Mouse (Mus musculus): ENCODE data around the gene Zmym6. TPM values are rescaled to one million over a fixed set of nuclear protein-coding genes. Genes with fewer than 3 reads are reported as not detected.

Gene Zmym6
- total RNA-seq, 2 experiments from 2014 or later, result 32.8 to 35.7 TPM

DNA sequence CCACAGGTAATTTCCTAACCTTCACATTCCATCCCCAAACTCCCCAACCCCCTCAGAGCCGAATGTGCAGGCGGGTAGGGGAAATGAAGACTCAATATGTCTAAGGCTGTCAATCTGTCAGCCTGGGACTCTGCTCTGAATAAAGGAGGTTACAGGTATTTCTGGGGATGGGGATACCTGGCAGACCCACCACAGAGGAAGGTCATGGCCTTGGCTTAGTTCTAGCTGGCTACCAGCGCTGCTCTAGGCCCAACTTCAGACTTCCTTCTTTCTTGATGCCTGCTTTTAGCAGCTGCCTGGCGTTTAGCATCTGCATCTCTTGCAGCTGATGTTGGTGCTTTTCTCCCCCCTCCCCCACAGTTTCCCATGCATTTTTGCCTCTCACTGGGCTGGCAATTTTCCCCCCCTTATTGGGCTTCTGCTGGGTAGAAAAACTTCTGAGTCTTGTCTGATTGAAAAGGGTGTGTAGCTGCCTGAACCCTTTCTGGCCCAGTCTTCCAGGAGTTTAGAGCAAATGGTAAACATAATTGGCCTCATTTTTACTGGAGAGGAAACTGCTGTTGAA, 94.2 kb downstream of the Zmym6 start:
- DNase-seq (ENCODE audit: extremely low spot score in 1 of 2, low spot score in 2 of 2), result no peak
- intact Hi-C loops (cut with DNase I), result loop anchor here (5.0 kb wide), 2 partner anchors 66 to 94 kb away; partner anchors contain the start of gene Zmym6

DNA sequence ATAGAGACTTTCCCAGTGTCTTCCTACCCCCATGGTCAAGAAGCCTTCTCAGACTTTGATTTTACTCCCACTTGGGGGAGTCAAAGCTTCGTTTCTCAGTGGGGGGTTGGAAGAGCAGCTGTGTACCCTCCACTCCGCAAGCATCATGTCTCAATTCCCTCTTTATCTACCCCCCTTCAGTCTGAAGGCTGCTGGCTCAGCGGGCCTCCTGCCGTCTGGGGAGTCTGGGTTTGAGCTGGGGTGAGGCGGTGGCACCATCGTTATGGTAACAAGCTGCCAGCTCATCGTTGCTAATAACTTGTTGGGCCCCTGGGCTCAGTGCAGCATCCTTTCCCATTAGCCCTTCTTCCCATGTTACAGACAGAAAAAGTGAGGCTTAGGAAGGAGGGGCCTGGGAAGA, 94.9 kb downstream of the Zmym6 start:
- intact Hi-C loops (cut with DNase I), result loop anchor here (5.0 kb wide), 2 partner anchors 65 to 95 kb away; partner anchors contain the start of gene Zmym6
- DNase-seq (ENCODE audit: extremely low spot score in 1 of 2, low spot score in 2 of 2), result no peak

DNA sequence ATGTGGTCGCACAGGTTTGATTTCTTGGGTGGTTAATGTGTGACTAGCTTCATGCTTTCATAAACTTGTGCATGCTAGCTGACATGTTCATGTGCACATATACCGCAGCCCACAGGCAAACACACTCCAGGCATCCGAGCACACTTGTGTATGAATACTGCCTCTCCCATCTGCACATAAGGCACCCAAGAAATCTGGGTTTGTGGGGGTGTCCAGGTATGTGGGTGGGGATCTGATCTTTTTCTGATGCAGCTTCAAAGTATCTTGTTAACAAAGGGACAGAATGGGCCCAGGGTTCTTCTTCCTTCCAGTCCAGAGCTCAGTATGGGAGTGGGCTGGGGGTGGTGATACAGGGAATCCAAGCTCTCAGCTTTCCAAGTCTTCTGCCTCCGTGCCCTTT, 95.4 kb downstream of the Zmym6 start:
- intact Hi-C loops (cut with DNase I), result loop anchor here (5.0 kb wide), 2 partner anchors 65 to 95 kb away; partner anchors contain the start of gene Zmym6
- no peak for DNase-seq (ENCODE audit: extremely low spot score in 1 of 2, low spot score in 2 of 2)

DNA sequence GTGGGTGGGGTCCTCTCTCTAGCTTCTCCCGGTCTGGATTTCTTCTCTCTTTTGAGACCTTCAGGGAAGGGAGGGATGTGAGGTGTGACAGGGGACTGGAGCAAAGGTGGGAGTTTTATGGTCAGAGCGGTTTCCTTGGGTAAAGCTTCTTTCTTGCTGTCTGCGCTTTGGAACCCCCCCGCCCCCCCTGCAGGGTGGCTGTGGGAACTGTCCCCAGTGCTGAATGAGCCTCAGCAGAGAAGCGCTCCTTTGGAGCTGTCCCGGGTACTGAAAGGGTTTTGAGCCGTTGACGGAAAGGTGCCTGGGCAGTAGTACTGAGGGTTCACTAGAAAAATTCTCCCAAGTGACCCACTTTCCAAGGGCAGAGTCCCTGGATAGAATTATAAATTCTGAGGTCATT, 96.3 kb downstream of the Zmym6 start:
- peak in 1 of 2 experiments; percentile 69 for DNase-seq (ENCODE audit: extremely low spot score in 1 of 2, low spot score in 2 of 2)
- intact Hi-C loops (cut with DNase I), result loop anchor here (5.0 kb wide), 2 partner anchors 64 to 96 kb away; partner anchors contain the start of gene Zmym6

Other genes with a start within 250 kb of the Zmym6 start
- 10 to 100 TPM; 48.7 to 52.7 TPM for gene Zmym4, start 109.2 kb upstream of the Zmym6 start, total RNA-seq (2021)
- gene Sfpq, start 56.1 kb upstream of the Zmym6 start, total RNA-seq (2021), result 100 to 1,000 TPM; 283 to 303 TPM
- gene Zmym1, start 16.2 kb upstream of the Zmym6 start, total RNA-seq (2021), result 10 to 100 TPM; 12.6 to 12.8 TPM
- gene Tmem35b, start 46.3 kb downstream of the Zmym6 start, total RNA-seq (2021), result 1 to 10 TPM; 2.2 to 2.6 TPM
- 100 to 1,000 TPM; 275 to 284 TPM for gene Dlgap3, start 91.8 kb downstream of the Zmym6 start, total RNA-seq (2021)
- gene Smim12, start 166.4 kb downstream of the Zmym6 start, total RNA-seq (2021), result 10 to 100 TPM; 40.5 to 42.9 TPM
- gene Gja4, start 236.7 kb downstream of the Zmym6 start, total RNA-seq (2021), result 10 to 100 TPM in 1 of 2 experiments, 1 to 10 TPM in 1; 9.2 to 10.8 TPM